Mouse (Mus musculus) lung, postnatal 36 days (tissue): ENCODE data around the gene Gtpbp6.
"Not testable (repeated sequence)": the region's sequence is repeated elsewhere in the genome, so short reads cannot be mapped to it uniquely, and the experiment has no call there.

Source experiments
- DNase-seq: peaks from one replicate; pipeline ENCODE4 v3.0.0; 2022; ENCODE audit warnings: mixed read lengths

Gtpbp6 gene

GRCm38 (mm10) chr5:110099656-110100580, 8.1 kb downstream of the Gtpbp6 start, which contains the start of gene Plcxd1:
Gene Plcxd1 (plus strand): TSS chr5:110099969.
- no peak for DNase-seq

GRCm38 (mm10) chr5:110098991-110099477, 9.0 kb downstream of the Gtpbp6 start:
- peak; percentile 63 for DNase-seq

- no peak for DNase-seq
Measured at GRCm38 (mm10) chr5:110094847-110095213, 13.2 kb downstream of the Gtpbp6 start.

GRCm38 (mm10) chr5:110094030-110094846, 13.8 kb downstream of the Gtpbp6 start, which contains the start of gene Gm35315:
Gene Gm35315 (minus strand): TSS chr5:110094420.
- DNase-seq = peak; percentile 96

- DNase-seq = no peak
Measured at GRCm38 (mm10) chr5:110091546-110091945, 16.5 kb downstream of the Gtpbp6 start.

- no peak for DNase-seq
Measured at GRCm38 (mm10) chr5:110086161-110086866, 21.7 kb downstream of the Gtpbp6 start.

GRCm38 (mm10) chr5:110082961-110083360, 25.0 kb downstream of the Gtpbp6 start:
- DNase-seq = no peak

- DNase-seq = not testable (repeated sequence)
Measured at GRCm38 (mm10) chr5:110072413-110072812, 35.6 kb downstream of the Gtpbp6 start, which contains the start of gene Gm17655. Gene Gm17655 (minus strand): TSS chr5:110072513.

GRCm38 (mm10) chr5:110057637-110058408, 50.2 kb downstream of the Gtpbp6 start:
- peak; percentile 94 for DNase-seq
